Comparison of ENCODE assay signal across 8 mouse cellular contexts in genomic region chr4:46650086-46650753, GRCm38 (mm10). TPM values are rescaled to one million over a fixed set of nuclear protein-coding genes. Genes with fewer than 3 reads are reported as not detected.
DNase-seq lines count a peak whose midpoint lies in the region; ATAC-seq and TF ChIP-seq lines count a peak whose summit lies in the region.

Gene Tbc1d2 (minus strand): TSS chr4:46650209.

- under 1% methylated on average over 69 of the region's 69 CpGs for WGBS in lung, embryonic 15.5 days
- WGBS in olfactory bulb, adult 2 months = under 1% methylated on average over 67 of the region's 69 CpGs

- peak; percentile 95 for DNase-seq in NIH3T3 (ENCODE audit: low read depth)
- DNase-seq in cerebellum, adult 9-11 months = peak; percentile 94
- peak; percentile 69 for DNase-seq in layer of hippocampus, adult 9-10 months (ENCODE audit: low spot score)
- DNase-seq in thymus, adult 18-20 months = peak; percentile 87 to 89

- H3K4me3 ChIP-seq in lung, embryonic 15.5 days = peak within 1 kb of the TSS; percentile 70
- peak within 1 kb of the TSS; percentile 76 for H3K4me3 ChIP-seq in olfactory bulb, adult 2 months (ENCODE audit: insufficient read depth, low read depth, low read length)

- peak within 1 kb of the TSS; percentile 91 for H3K4me2 ChIP-seq in lung, embryonic 15.5 days

- no peak for TF ChIP-seq CTCF in olfactory bulb, adult 2 months (IDR thresholded peaks at IDR 0.05; ENCODE audit: insufficient read depth, low read depth, low read length)

- peak within 1 kb of the TSS; percentile 94 for H3K27ac ChIP-seq in lung, embryonic 15.5 days
- no peak within 1 kb of the TSS for H3K27ac ChIP-seq in olfactory bulb, adult 2 months (ENCODE audit: insufficient read depth, low read depth, low read length)

- H3K4me1 ChIP-seq in lung, embryonic 15.5 days = peaks cover 8% of the 10 kb centered on the region
- H3K4me1 ChIP-seq in olfactory bulb, adult 2 months (ENCODE audit: control insufficient read depth, insufficient read depth, low read length) = peaks cover 10% of the 10 kb centered on the region

- no peaks in the 10 kb centered on the region for H3K36me3 ChIP-seq in lung, embryonic 15.5 days

- H3K27me3 ChIP-seq in lung, embryonic 15.5 days = peaks cover 12% of the 10 kb centered on the region; the same call in 1 of the 2 replicates

- peak; percentile 94 for ATAC-seq in frontal cortex, adult (ENCODE audit: low TSS enrichment)
- peak; percentile 93 to 98 for ATAC-seq in hematopoietic stem cell, adult 5-6 weeks (replicated peaks in 1 of 2; ENCODE audit: insufficient read depth in 1 of 2, low FRiP score in 2 of 2, low TSS enrichment in 1 of 2, low read depth in 1 of 2, poor library complexity in 2 of 2, severe bottlenecking in 2 of 2)
- peak; percentile 96 for ATAC-seq in lung, embryonic 15.5 days (ENCODE audit: borderline replicate concordance, extremely low read depth, low FRiP score, low TSS enrichment)

- H3K9ac ChIP-seq in lung, embryonic 15.5 days = peak within 1 kb of the TSS; percentile 62

- H3K9me3 ChIP-seq in lung, embryonic 15.5 days = no peaks in the 10 kb centered on the region

- TF ChIP-seq POLR2A in olfactory bulb, adult 2 months (IDR thresholded peaks at IDR 0.05; ENCODE audit: insufficient read depth, low read depth, low read length) = 0 out of 2 replicates have a peak, but pooled peaks have one; percentile 20

RNA-seq across cellular contexts. Expression of gene Tbc1d2, which starts in this region (rescaled TPM):
- total RNA-seq in hematopoietic stem cell, adult 5-6 weeks (2017) = 1.8 and 4.7 TPM in 2 replicates
- polyA plus RNA-seq in lung, embryonic 15.5 days (2015; fragmentation: Nextera tagmentation; extraction: Ambion mirVana) = 3.6 and 3.9 TPM in 2 replicates
- polyA plus RNA-seq in olfactory bulb, adult 2 months (2012; ENCODE audit: insufficient read depth, insufficient read length, low replicate concordance, missing spikeins) = not detected in 2 replicates
